Comparison of ENCODE assay signal across 17 mouse cellular contexts in genomic region chr14:46783327-46783926, GRCm38 (mm10).
"Had no signal": no experiment of that assay in that cellular context is flagged by ENCODE, and none has a peak within 500 bp of the region (broad histone marks: within the 10 kb centered on the region; RNA-seq: fewer than 3 reads in every experiment).

No protein-coding gene starts in this region.

- DNase-seq: liver, postnatal 0 days; lung, adult 2 months; lung, postnatal 14 days; lung, postnatal 36 days; right cerebral cortex, postnatal 14 days; thymus, adult 18-20 months; thymus, postnatal 14 days; thymus, postnatal 36 days had no signal

- H3K9me3 ChIP-seq: lung, embryonic 15.5 days; midbrain, embryonic 15.5 days; stomach, embryonic 15.5 days had no signal

- H3K9ac ChIP-seq: liver, embryonic 15.5 days; liver, postnatal 0 days; lung, embryonic 15.5 days; midbrain, embryonic 12.5 days; midbrain, embryonic 15.5 days; neural tube, embryonic 12.5 days; stomach, embryonic 15.5 days had no signal

- ATAC-seq: liver, postnatal 0 days; lung, postnatal 0 days; midbrain, embryonic 15.5 days had no signal

- H3K4me2 ChIP-seq: liver, embryonic 15.5 days; lung, embryonic 15.5 days; midbrain, embryonic 12.5 days; midbrain, embryonic 15.5 days; neural tube, embryonic 12.5 days; stomach, embryonic 15.5 days had no signal

- H3K27ac ChIP-seq: liver, embryonic 15.5 days; lung, embryonic 15.5 days; macrophage; midbrain, embryonic 12.5 days; midbrain, embryonic 15.5 days; neural tube, embryonic 12.5 days; stomach, embryonic 15.5 days had no signal

- H3K4me3 ChIP-seq: liver, embryonic 15.5 days; lung, embryonic 15.5 days; megakaryocyte, embryonic 14.5 days; midbrain, embryonic 12.5 days; midbrain, embryonic 15.5 days; neural tube, embryonic 12.5 days; stomach, embryonic 15.5 days had no signal

- H3K27me3 ChIP-seq: liver, embryonic 15.5 days; lung, embryonic 15.5 days; megakaryocyte, embryonic 14.5 days; midbrain, embryonic 12.5 days; midbrain, embryonic 15.5 days; neural tube, embryonic 12.5 days; stomach, embryonic 15.5 days had no signal
